Mouse (Mus musculus) lung, postnatal 0 days (tissue): ENCODE measurements around the gene Cryzl2.

Source experiments
- CTCF ChIP-seq: IDR thresholded peaks from 2 replicates; pipeline ENCODE4 v1.5.1; 2016; ENCODE audit warnings: antibody characterized with exemption, mild to moderate bottlenecking
- EP300 ChIP-seq: IDR thresholded peaks from 2 replicates; pipeline ENCODE4 v1.6.1; 2016; ENCODE audit warnings: antibody characterized with exemption, mild to moderate bottlenecking, control low read depth

DNA sequence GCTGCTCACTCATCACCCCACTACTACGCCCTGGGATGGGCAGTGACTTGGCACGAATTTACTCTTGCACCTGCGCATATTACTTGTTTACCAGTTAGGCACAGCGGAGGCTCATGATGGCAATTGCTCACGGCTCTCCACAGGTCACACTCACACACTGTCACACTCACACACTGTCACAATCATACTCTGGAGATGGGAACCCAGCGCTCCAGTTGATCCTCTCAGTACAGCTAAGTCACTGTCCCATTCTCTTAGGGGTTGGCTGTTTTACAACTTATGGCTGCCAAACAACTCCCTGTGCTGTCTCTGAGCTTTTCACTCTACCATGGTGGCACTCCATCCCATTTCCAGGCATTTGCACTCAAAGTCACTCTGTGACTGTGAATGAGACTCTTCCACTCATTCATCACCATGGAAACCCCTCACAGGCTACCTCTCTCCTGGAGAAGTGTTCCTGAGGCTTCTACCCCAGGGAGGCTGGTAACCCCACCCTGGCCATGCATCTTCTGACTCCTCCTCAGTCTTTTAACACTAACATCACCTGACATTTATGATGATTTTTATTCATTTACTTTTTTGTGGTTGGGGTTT is 43.1 kb downstream of the Cryzl2 start:
- no peak for TF ChIP-seq CTCF
- no peak for TF ChIP-seq EP300
